Mouse (Mus musculus): ENCODE measurements around the gene Echs1.

The Echs1 gene

DNA sequence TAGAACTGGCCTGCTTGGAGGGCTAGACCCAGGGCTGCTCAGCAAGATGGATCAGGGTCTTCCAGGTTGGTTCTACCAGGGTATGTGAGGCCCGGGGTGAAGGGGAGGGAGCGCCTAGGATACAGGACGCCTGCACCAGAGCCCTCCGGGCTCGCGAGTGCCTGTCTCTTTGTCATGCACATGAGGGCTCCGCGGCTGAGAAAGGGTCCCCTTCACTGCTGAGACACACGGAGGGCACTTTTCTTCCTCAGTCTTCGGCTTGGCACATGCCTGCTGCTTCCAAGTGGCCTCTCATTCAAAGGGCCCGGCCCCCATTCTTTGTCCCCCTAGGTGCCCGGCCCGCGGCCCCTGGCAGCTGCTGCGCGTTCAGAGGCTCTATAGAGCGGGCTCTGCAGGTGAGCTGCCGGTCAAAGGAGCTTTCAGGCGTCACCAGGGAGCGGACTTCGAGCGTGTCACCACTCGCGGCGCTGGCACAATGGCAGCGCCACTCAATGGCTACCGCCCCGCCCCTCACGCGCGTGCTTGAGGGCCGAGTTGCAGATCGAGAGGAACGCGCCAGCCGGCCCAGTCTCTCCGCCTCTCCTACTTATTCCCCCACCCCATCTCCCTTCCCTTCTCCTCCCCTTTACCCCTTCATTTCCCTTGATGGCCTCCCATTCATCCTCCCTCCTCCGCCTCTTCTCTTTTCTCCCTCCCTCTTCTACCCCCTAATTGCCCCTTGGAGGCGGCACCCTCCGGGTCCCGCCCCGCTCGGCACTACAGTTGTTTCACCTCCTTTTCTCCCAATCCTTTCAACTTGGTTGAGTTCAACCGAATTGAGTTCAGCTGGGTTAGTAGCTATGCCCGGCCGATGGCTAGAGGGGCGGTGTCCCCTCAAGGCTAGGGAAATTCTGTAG is 55.1 kb downstream of the Echs1 start:
- peak; percentile 73 for DNase-seq (ENCODE audit: low spot score)

DNA sequence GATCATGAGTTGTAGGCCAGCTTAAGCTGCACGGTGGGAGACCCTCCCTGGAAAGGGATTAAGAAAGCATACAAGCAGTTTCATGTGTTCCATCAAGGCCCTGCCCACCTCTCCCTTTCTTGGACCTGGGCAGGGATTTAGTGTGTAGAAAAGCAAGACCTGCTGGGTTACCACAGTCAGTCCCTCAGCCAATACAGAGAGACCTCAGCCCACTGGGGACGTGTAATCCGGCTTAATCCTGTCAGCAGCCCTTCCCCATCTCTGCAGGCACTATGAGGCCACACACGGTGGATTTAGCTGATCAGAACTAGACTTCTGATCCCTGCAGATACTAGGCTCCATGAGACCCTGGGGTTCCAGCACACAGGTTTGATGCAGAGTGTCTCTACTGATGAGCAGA is 56.7 kb downstream of the Echs1 start:
- DNase-seq (ENCODE audit: low spot score) = no peak

DNA sequence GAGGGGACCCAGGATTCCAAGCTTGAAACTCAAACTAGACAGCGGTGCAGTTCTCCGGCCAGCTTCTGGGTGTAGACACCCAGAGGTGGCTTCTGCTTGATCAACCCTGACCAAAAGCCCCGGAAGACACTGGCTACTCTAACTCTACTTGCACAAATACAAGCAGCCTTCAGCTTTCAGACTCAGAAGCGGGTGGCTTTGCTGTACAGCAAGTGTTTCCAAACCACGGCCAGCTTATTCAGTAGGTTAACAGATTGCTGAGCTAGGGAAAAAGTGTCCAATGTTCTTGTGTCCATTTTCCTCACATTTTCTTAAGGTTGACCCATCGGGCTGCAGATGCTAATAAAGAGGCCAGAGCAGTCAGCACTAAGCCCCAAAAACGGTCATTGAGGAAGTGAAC is 57.7 kb downstream of the Echs1 start:
- no peak for DNase-seq (ENCODE audit: low spot score)

DNA sequence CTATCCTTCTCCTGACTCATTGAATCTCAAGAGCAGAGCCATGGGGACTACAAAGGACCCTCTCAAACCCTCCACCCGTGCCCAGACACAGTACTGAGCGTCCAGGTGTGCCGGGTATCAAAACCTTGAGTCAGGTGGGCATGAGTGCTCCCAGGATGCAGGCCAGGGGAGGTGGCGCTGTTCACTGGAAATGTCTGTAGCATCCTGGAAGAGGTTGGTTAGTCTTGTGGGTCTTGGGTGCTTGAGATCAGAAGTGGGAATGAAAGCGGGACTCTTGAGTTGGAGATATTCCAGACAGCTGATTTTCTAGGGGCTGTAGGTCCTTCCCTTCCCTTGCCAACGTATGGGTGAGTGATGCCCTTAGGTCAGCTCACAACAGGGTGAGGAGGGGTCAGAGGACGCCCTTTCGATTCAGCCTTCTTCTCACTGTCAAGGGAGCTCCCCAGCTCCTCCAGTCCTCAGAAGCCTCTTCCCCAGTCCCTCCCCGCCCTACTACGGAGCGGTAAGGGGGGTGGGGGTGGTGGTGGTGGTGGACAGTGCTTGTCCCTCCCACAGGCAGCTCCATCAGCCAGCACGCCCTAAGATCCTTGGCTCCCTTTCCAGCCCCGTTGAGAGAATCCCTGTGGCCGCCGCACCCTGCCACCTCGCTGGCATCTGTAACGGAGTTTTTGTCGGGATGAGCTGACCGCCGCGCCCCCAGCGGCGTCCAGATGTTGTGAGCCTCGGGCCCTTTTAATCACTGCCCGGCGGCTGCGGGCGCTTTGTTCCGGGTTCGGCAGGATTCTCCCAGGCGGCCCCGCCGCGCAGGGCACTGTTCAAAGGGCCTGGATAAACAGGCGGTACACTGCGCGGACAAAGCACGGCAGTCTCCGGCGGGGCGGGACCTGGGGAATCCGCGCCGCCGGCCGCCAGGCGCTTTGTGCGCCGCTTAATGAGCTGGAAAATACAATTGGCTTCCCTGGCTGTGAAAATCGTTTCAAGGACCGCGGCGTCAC is 58.6 kb downstream of the Echs1 start:
- DNase-seq (ENCODE audit: low spot score) = peak; percentile 88

Measured in retina, embryonic 14.5 days (tissue).